Mouse (Mus musculus): ENCODE results near the gene Iqcf3. TPM values are rescaled to one million over a fixed set of nuclear protein-coding genes. Genes with fewer than 3 reads are reported as not detected.

Gene Iqcf3
- total and polyA plus RNA-seq, 2 experiments from 2014 or later: not detected

- ATAC-seq (no peak), DNase-seq (ENCODE audit: low spot score) (no peak)
- H3K27me3 ChIP-seq (ENCODE audit: insufficient read depth, low read length): no peaks in the 10 kb centered on the region
- no peak overlapping the region for H3K4me2 ChIP-seq (ENCODE audit: low read depth, low read length)
- no peak overlapping the region for H3K4me3 ChIP-seq (ENCODE audit: low read length)
- peaks cover 28% of the 10 kb centered on the region for H3K36me3 ChIP-seq (ENCODE audit: insufficient read depth, low read length)
- H3K9me3 ChIP-seq (ENCODE audit: low read length): no peaks in the 10 kb centered on the region
- no peak overlapping the region for H3K27ac ChIP-seq
- WGBS: 83% methylated on average over 10 of the region's 10 CpGs
- no peak for TF ChIP-seq CTCF (IDR thresholded peaks at IDR 0.05; ENCODE audit: low read depth)
- no peaks in the 10 kb centered on the region for H3K4me1 ChIP-seq (ENCODE audit: insufficient read depth, low read length)
- no peak overlapping the region for H3K9ac ChIP-seq (replicated peaks; ENCODE audit: low read length)
Measured at GRCm38 (mm10) chr9:106485076-106485475, 76.4 kb downstream of the Iqcf3 start.

DNA sequence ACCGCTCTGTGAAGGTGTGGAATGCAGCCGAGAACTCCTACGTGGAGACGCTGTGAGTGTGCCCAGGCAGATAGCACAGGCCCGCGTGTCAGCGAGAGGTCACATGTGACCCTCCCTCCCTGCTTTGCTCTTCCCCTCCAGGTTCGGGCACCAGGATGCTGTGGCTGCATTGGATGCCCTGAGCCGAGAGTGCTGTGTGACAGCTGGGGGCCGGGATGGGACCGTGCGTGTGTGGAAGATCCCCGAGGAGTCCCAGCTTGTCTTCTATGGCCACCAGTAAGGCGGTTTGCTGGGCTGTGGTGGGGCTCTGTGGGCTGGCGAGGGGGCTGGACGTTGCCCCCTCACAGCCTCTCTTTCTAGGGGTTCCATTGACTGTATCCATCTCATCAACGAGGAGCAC lies 77.8 kb downstream of the Iqcf3 start:
- H3K9ac ChIP-seq (replicated peaks; ENCODE audit: low read length): no peak overlapping the region
- no peak overlapping the region for H3K27ac ChIP-seq
- no peak for TF ChIP-seq CTCF (IDR thresholded peaks at IDR 0.05; ENCODE audit: low read depth)
- no peaks in the 10 kb centered on the region for H3K27me3 ChIP-seq (ENCODE audit: insufficient read depth, low read length)
- 93% methylated on average over 17 of the region's 17 CpGs for WGBS
- no peak overlapping the region for H3K4me2 ChIP-seq (ENCODE audit: low read depth, low read length)
- DNase-seq (ENCODE audit: low spot score): no peak
- H3K4me3 ChIP-seq (ENCODE audit: low read length): no peak overlapping the region
- no peak for ATAC-seq
- no peaks in the 10 kb centered on the region for H3K4me1 ChIP-seq (ENCODE audit: insufficient read depth, low read length)
- H3K36me3 ChIP-seq (ENCODE audit: insufficient read depth, low read length): peaks cover 28% of the 10 kb centered on the region
- H3K9me3 ChIP-seq (ENCODE audit: low read length): no peaks in the 10 kb centered on the region

GRCm38 (mm10) chr9:106483136-106483535 lies 78.3 kb downstream of the Iqcf3 start:
- Histone ChIP-seq H3K4me3 (ENCODE audit: low read length) (no peak overlapping the region), H3K27ac (no peak overlapping the region), H3K4me1 (ENCODE audit: insufficient read depth, low read length) (peaks cover 1% of the 10 kb centered on the region; the same call in 1 of the 2 replicates), H3K27me3 (ENCODE audit: insufficient read depth, low read length) (no peaks in the 10 kb centered on the region), H3K36me3 (ENCODE audit: insufficient read depth, low read length) (peaks cover 28% of the 10 kb centered on the region), H3K4me2 (ENCODE audit: low read depth, low read length) (no peak overlapping the region), H3K9ac (replicated peaks; ENCODE audit: low read length) (no peak overlapping the region), H3K9me3 (ENCODE audit: low read length) (no peaks in the 10 kb centered on the region)
- WGBS: 97% methylated on average over 10 of the region's 10 CpGs
- no peak for ATAC-seq
- TF ChIP-seq CTCF (IDR thresholded peaks at IDR 0.05; ENCODE audit: low read depth): no peak
- no peak for DNase-seq (ENCODE audit: low spot score)

GRCm38 (mm10) chr9:106482578-106483115 lies 78.8 kb downstream of the Iqcf3 start:
- H3K9ac ChIP-seq (replicated peaks; ENCODE audit: low read length): no peak overlapping the region

DNA sequence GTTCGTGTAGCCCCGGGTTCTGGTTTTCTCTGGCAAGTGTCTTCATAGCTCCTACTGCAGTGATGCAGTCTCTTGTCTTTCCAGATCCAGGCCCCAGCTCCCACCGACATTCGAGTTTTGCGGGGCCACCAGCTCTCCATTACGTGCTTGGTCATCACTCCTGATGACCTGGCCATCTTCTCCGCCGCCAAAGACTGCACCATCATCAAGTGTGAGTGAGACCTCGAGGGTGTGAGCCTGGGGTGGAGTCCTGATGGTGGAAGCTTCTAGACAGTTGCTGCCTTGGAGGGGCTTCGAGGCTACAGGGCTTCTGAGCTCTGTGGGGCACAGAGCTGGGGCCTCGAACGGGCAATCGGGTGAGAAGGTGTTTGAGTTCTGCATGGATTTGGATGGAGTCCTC lies 79.8 kb downstream of the Iqcf3 start:
- TF ChIP-seq CTCF (IDR thresholded peaks at IDR 0.05; ENCODE audit: low read depth): no peak
- no peak overlapping the region for H3K4me3 ChIP-seq (ENCODE audit: low read length)
- peaks cover 28% of the 10 kb centered on the region for H3K36me3 ChIP-seq (ENCODE audit: insufficient read depth, low read length)
- DNase-seq (ENCODE audit: low spot score) (no peak), ATAC-seq (no peak)
- H3K9me3 ChIP-seq (ENCODE audit: low read length): no peaks in the 10 kb centered on the region
- 94% methylated on average over 13 of the region's 13 CpGs for WGBS
- H3K4me1 ChIP-seq (ENCODE audit: insufficient read depth, low read length): peaks cover 8% of the 10 kb centered on the region; the same call in 1 of the 2 replicates
- no peak overlapping the region for H3K4me2 ChIP-seq (ENCODE audit: low read depth, low read length)
- H3K27me3 ChIP-seq (ENCODE audit: insufficient read depth, low read length): no peaks in the 10 kb centered on the region
- no peak overlapping the region for H3K9ac ChIP-seq (replicated peaks; ENCODE audit: low read length)
- H3K27ac ChIP-seq: no peak overlapping the region

More at GRCm38 (mm10) chr9:106482578-106483115, 78.8 kb downstream of the Iqcf3 start:
- no peak overlapping the region for H3K4me2 ChIP-seq (ENCODE audit: low read depth, low read length)
- H3K4me3 ChIP-seq (ENCODE audit: low read length): no peak overlapping the region
- WGBS: 85% methylated on average over 17 of the region's 17 CpGs
- peaks cover 6% of the 10 kb centered on the region; the same call in 1 of the 2 replicates for H3K4me1 ChIP-seq (ENCODE audit: insufficient read depth, low read length)
- DNase-seq (ENCODE audit: low spot score) (no peak), ATAC-seq (no peak)
- no peaks in the 10 kb centered on the region for H3K9me3 ChIP-seq (ENCODE audit: low read length)
- peaks cover 28% of the 10 kb centered on the region for H3K36me3 ChIP-seq (ENCODE audit: insufficient read depth, low read length)
- H3K27ac ChIP-seq: no peak overlapping the region
- no peak for TF ChIP-seq CTCF (IDR thresholded peaks at IDR 0.05; ENCODE audit: low read depth)
- no peaks in the 10 kb centered on the region for H3K27me3 ChIP-seq (ENCODE audit: insufficient read depth, low read length)

GRCm38 (mm10) chr9:106481075-106481474 lies 80.4 kb downstream of the Iqcf3 start:
- DNase-seq (ENCODE audit: low spot score) (no peak), ATAC-seq (no peak)
- Histone ChIP-seq H3K4me1 (ENCODE audit: insufficient read depth, low read length) (peaks cover 14% of the 10 kb centered on the region; the same call in 1 of the 2 replicates), H3K4me3 (ENCODE audit: low read length) (no peak overlapping the region), H3K36me3 (ENCODE audit: insufficient read depth, low read length) (peaks cover 28% of the 10 kb centered on the region), H3K27ac (no peak overlapping the region), H3K4me2 (ENCODE audit: low read depth, low read length) (no peak overlapping the region), H3K9me3 (ENCODE audit: low read length) (no peaks in the 10 kb centered on the region), H3K9ac (replicated peaks; ENCODE audit: low read length) (no peak overlapping the region), H3K27me3 (ENCODE audit: insufficient read depth, low read length) (no peaks in the 10 kb centered on the region)
- 97% methylated on average over 15 of the region's 15 CpGs for WGBS
- no peak for TF ChIP-seq CTCF (IDR thresholded peaks at IDR 0.05; ENCODE audit: low read depth)

GRCm38 (mm10) chr9:106480541-106480940 lies 80.9 kb downstream of the Iqcf3 start:
- no peak overlapping the region for H3K27ac ChIP-seq
- H3K4me2 ChIP-seq (ENCODE audit: low read depth, low read length): no peak overlapping the region
- H3K27me3 ChIP-seq (ENCODE audit: insufficient read depth, low read length): no peaks in the 10 kb centered on the region
- H3K4me1 ChIP-seq (ENCODE audit: insufficient read depth, low read length): peaks cover 16% of the 10 kb centered on the region; the same call in 1 of the 2 replicates
- H3K36me3 ChIP-seq (ENCODE audit: insufficient read depth, low read length): peaks cover 27% of the 10 kb centered on the region
- TF ChIP-seq CTCF (IDR thresholded peaks at IDR 0.05; ENCODE audit: low read depth): no peak
- DNase-seq (ENCODE audit: low spot score): no peak
- no peak for ATAC-seq
- 95% methylated on average over 6 of the region's 7 CpGs for WGBS
- H3K9me3 ChIP-seq (ENCODE audit: low read length): no peaks in the 10 kb centered on the region
- H3K4me3 ChIP-seq (ENCODE audit: low read length): no peak overlapping the region
- no peak overlapping the region for H3K9ac ChIP-seq (replicated peaks; ENCODE audit: low read length)

Measured in hindbrain, postnatal 0 days (tissue).